8 mouse cellular contexts compared by ENCODE assay signal in genomic region chr2:168016951-168017391, GRCm38 (mm10). TPM values are rescaled to one million over a fixed set of nuclear protein-coding genes. Genes with fewer than 3 reads are reported as not detected.
DNase-seq lines count a peak whose midpoint lies in the region; ATAC-seq and TF ChIP-seq lines count a peak whose summit lies in the region.

No protein-coding gene starts in this region.

- H3K4me2 ChIP-seq in heart, postnatal 0 days (ENCODE audit: low read depth, low read length), result no peak overlapping the region

- H3K27ac ChIP-seq in heart, postnatal 0 days (ENCODE audit: low read depth), result no peak overlapping the region
- no peak overlapping the region for H3K27ac ChIP-seq in spleen, adult 2 months (ENCODE audit: insufficient read depth, low read length)

- no peak for ATAC-seq in cerebellum, adult (ENCODE audit: insufficient number of reproducible peaks, low FRiP score, low TSS enrichment)
- no peak for ATAC-seq in heart, postnatal 0 days (ENCODE audit: insufficient read depth, low read depth)

- no peak overlapping the region for H3K9ac ChIP-seq in heart, postnatal 0 days (replicated peaks; ENCODE audit: low read depth, low read length)

- DNase-seq in cerebellum, adult 11 months, result peak; percentile 43
- peak; percentile 73 for DNase-seq in R1 (ENCODE audit: low read depth, low spot score)
- DNase-seq in cerebellum, postnatal 36 days, result peak; percentile 71 to 77
- peak; percentile 45 for DNase-seq in heart, postnatal 0 days (ENCODE audit: low spot score)
- peak; percentile 26 to 75 for DNase-seq in layer of hippocampus, adult 18-20 months (ENCODE audit: low spot score in 2 of 2)
- peak; percentile 73 for DNase-seq in lung, postnatal 25 days (ENCODE audit: low spot score)
- peak; percentile 37 to 68 for DNase-seq in spleen, adult 2 months (ENCODE audit: low read depth in 1 of 2, low spot score in 2 of 2)

- TF ChIP-seq EP300 in heart, postnatal 0 days (IDR thresholded peaks at IDR 0.05; ENCODE audit: low read depth), result no peak

- H3K36me3 ChIP-seq in heart, postnatal 0 days (replicated peaks; ENCODE audit: control insufficient read depth, insufficient read depth, low read length), result no peaks in the 10 kb centered on the region
- no peaks in the 10 kb centered on the region for H3K36me3 ChIP-seq in spleen, adult 2 months (ENCODE audit: control insufficient read depth, insufficient read depth, low read length)

- TF ChIP-seq CTCF in heart, postnatal 0 days (IDR thresholded peaks at IDR 0.05; ENCODE audit: low read depth), result peak; percentile 79
- peak; percentile 72; the same call in 1 of the 2 replicates for TF ChIP-seq CTCF in spleen, adult 2 months (IDR thresholded peaks at IDR 0.05; ENCODE audit: extremely low read depth, insufficient read depth, insufficient read length, insufficient replicate concordance)

- H3K4me3 ChIP-seq in heart, postnatal 0 days (ENCODE audit: low read depth, low read length), result no peak overlapping the region
- no peak overlapping the region for H3K4me3 ChIP-seq in spleen, adult 2 months (ENCODE audit: extremely low read depth, insufficient read depth, insufficient read length)

- no peaks in the 10 kb centered on the region for H3K27me3 ChIP-seq in heart, postnatal 0 days (ENCODE audit: control insufficient read depth, insufficient read depth, low read length)
- no peaks in the 10 kb centered on the region for H3K27me3 ChIP-seq in spleen, adult 2 months (ENCODE audit: control insufficient read depth, insufficient read depth, low read length)

- H3K4me1 ChIP-seq in heart, postnatal 0 days (ENCODE audit: control insufficient read depth, insufficient read depth), result peaks cover 4% of the 10 kb centered on the region
- no peaks in the 10 kb centered on the region for H3K4me1 ChIP-seq in spleen, adult 2 months (ENCODE audit: control insufficient read depth, insufficient read depth, insufficient read length)

- no peaks in the 10 kb centered on the region for H3K9me3 ChIP-seq in heart, postnatal 0 days (replicated peaks; ENCODE audit: control insufficient read depth, low read length)

- no peak for TF ChIP-seq POLR2A in spleen, adult 2 months (IDR thresholded peaks at IDR 0.05; ENCODE audit: low read depth, low read length)

- 34% methylated on average over 5 of the region's 5 CpGs for WGBS in heart, postnatal 0 days
- WGBS in spleen, adult 2 months, result 36% methylated on average over 5 of the region's 5 CpGs

RNA-seq across cellular contexts. Expression of gene Ripor3, which starts 6.6 kb away (rescaled TPM):
- total RNA-seq in heart, postnatal 0 days (2014; rRNA removed; ENCODE audit: low replicate concordance), result 1.2 and 1.9 TPM in 2 replicates
- polyA plus RNA-seq in heart, postnatal 0 days (2015; fragmentation: Nextera tagmentation; extraction: Ambion mirVana), result 0.29 and 0.36 TPM in 2 replicates
- total RNA-seq in layer of hippocampus, adult 18-20 months (2021), result under 1 TPM in 1 of 2 experiments, not detected in 1; 0.52 TPM
- polyA plus RNA-seq in spleen, adult 2 months (2012; rRNA removed), result 5.3 and 6.7 TPM in 2 replicates
